Mouse (Mus musculus) urinary bladder, adult 2 months (tissue): ENCODE measurements around the gene Tmem80. TPM values are rescaled to one million over a fixed set of nuclear protein-coding genes. Genes with fewer than 3 reads are reported as not detected.

Experiments used
- DNase-seq: peaks from one replicate; pipeline ENCODE4 v3.0.0; 2022; ENCODE audit warnings: low spot score
- polyA plus RNA-seq: library from polyadenylated mRNA; depleted of rRNA; stranded (reverse); fragments of >200 nt; gene quantifications from 2 replicates; pipeline ENCODE4 v1.2.3, GENCODE M21; 2012

The Tmem80 gene
- polyA plus RNA-seq, 1 experiment: 42.5 TPM

GRCm38 (mm10) chr7:141324686-141325085, 2.9 kb upstream of the Tmem80 start:
- no peak for DNase-seq

- DNase-seq: no peak
These were observed 743 bp upstream of the Tmem80 start for GRCm38 (mm10) chr7:141326546-141327446.

GRCm38 (mm10) chr7:141328373-141328990, 943 bp downstream of the Tmem80 start:
- DNase-seq: no peak

- no peak for DNase-seq
These were observed 3.2 kb downstream of the Tmem80 start for GRCm38 (mm10) chr7:141330706-141331105.

DNA sequence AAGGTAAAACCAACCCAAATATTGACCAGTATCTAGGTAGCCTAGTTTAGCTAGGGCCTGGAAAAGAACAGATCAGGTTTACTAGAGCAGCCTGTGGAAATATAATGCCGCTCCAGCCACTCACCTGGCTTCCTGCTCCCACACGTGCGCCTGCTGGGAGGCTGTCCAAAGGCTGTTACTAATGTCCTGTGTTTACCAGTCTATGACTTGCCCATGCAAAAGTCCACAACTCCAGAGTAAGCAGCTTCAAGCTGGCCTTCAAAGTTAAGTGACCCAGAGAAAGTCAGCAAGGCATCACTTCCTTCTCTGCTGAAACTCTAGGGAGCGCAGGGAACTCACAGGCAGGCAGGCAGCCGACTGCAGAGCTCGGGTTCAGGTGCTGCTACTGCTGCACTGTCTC, 4.5 kb downstream of the Tmem80 start:
- DNase-seq: no peak

- DNase-seq: no peak
These were observed 7.6 kb downstream of the Tmem80 start for GRCm38 (mm10) chr7:141335044-141335579.

DNA sequence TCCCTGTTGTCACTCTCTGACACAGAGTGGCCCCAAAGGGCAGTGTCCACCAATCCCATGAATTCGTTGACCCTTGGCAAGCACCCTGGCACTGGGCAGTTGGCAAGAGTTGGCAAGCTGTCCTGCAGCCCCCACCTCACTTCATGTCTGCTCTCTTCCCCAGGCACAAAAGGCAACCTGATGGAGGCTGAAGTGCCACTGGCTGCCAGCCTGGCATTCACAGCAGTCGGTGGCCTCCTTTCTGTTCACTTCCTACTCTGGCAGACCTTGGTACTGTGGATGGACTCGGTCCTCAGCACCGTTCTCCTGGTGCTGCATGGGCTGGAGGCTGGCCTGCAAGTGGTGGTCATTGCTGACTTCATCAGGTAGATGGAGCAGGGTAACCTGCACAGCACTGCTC, 8.1 kb downstream of the Tmem80 start:
- DNase-seq: no peak

- no peak for DNase-seq
These were observed 8.8 kb downstream of the Tmem80 start for GRCm38 (mm10) chr7:141336296-141336695.

- DNase-seq: no peak
These were observed 10.3 kb downstream of the Tmem80 start for GRCm38 (mm10) chr7:141337716-141338416.

DNA sequence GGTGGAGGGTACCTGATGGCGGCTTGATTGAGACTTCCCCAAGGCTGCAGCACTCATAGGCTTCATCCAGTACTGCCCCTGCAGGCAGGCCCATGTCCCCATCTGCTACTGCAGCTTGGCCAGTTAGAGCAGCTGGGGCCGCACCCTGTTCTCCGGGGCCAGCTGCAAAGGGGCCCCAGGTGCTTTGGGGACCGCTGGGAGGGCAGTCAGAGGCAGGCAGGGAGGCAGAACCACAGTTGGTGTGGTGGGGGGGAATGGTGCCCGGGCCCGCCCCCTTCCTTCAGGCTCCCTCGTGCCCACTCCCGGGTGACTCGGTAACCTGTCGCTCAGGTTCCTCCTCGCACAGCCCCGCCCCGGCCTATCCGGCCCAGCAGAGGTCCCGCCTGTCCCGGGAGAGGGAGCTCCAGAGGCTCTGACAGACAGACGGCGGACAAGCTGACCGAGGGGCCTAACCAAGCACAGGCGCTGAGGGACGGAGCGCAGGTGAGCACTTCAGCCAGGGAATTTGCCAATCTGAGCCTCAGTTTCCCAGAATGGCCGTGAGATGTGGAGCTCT, 11.1 kb downstream of the Tmem80 start, which contains the start of gene Eps8l2:
TSS of gene Eps8l2 (plus strand) at position 305 of the 556 bp plus-strand sequence.
- peak; percentile 71 for DNase-seq

- no peak for DNase-seq
These were observed 11.8 kb downstream of the Tmem80 start for GRCm38 (mm10) chr7:141339215-141339920.

- DNase-seq: no peak
These were observed 12.5 kb downstream of the Tmem80 start for GRCm38 (mm10) chr7:141340023-141340422.

GRCm38 (mm10) chr7:141340476-141340875, 12.9 kb downstream of the Tmem80 start:
- no peak for DNase-seq

GRCm38 (mm10) chr7:141341689-141342226, 14.2 kb downstream of the Tmem80 start:
- no peak for DNase-seq

DNA sequence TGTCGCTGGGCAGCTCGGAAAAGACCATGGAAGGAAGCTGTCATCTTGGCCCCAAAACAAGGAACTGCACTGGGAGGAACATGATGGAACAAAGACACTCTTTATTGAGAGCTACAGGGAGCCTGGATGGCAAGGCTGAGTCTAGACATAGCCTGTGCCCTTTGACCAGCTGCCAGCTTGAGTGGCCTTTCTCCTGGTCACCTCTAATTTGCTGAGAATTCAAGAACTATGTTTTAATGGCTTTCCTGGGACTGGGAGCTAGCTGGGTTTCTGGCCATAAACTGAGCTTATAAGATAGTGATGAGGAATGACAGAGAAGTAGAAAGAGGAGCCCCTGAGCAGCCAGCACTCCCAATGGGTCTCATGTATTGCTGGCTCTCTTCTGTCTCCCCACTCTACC, 15.7 kb downstream of the Tmem80 start:
- no peak for DNase-seq

DNA sequence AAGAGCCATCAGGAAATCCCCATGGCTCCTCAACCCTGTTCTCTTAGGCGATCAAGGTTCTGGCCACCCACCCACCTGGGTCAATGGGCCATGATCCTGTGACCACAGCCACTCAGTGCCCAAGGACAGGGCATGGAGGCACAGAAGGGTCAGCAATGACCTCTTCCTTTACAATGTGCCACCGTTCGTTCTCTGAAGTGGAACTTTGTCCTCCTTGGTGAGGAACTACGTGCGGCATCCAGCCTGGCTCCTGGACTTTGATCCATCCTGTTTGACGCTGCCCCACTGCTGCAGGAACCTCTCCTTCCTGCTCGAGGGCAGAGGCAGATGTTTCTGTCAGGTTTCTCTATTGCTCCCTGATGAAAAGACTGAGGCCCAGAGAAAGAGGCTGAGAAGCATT, 16.2 kb downstream of the Tmem80 start:
- DNase-seq: no peak

DNA sequence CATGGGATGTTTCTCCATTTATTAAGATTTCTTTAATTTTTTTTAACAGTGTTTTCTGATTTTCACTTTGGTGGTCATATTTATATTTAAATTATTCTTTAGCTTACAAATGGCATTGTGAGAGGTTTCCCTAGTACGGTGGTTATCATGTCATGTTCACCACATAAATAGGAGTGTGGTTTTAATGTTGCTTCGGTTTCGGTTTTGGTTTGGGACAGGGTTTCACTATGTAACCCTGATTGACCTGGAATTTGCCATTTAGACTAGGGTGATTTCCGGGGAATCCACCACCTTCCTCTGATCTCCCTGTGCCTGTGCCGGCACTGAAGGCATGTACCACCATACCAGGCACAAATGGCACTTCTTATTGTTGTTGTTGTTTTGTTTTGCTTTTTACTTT, 17.2 kb downstream of the Tmem80 start:
- no peak for DNase-seq

- DNase-seq: no peak
These were observed 23.5 kb downstream of the Tmem80 start for GRCm38 (mm10) chr7:141351061-141351460.

DNA sequence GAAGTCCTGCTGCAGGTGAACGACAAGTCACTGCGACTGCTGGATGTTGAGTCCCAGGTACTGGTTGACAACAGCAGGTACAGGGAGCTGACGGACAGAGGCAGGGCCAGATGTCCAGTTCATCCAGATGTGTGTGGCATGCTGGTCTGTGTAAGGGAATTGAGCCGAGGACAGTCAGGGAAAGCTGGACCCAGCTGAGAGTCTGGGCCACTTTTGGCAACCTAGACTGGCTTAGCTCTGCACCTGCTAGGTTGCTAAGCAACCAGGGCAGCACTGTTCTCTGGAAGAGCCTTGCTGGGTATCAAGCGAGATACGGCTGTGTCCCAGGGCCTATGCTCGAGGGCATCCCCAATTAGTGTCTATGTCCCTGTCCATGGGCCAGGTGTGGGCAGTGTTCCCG, 27.5 kb downstream of the Tmem80 start:
- no peak for DNase-seq

DNA sequence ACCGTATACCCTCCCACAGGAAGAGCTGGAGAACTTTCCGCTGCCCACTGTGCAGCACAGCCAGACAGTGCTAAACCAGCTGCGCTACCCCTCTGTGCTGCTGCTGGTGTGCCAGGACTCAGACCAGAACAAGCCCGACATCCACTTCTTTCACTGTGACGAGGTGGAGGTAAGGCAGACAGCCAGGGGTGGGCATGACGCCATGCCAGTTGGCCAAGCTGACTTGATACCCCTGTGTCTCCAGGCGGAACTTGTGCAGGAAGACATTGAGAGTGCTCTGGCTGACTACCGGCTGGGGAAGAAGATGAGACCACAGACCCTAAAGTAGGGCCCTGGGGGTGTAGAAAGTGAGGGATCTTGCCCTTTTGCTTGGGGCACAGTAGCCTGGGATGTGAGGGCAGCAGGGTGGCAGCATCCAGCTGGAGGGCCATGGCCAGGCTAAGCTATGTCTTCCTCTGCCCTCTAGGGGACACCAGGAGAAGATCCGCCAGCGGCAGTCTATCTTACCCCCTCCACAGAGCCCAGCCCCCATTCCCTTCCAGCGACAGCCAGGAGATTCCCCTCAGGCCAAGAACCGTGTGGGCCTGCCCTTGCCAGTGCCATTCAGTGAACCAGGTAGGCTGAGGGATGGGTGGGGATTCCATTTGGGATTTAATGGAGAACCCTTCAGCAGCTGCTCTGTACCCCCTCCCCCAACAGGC, 28.2 kb downstream of the Tmem80 start:
- no peak for DNase-seq
